Mouse (Mus musculus): ENCODE data around the gene Gm5926.
"Not testable (repeated sequence)": the region's sequence is repeated elsewhere in the genome, so short reads cannot be mapped to it uniquely, and the experiment has no call there.

The Gm5926 gene

GRCm38 (mm10) chrX:32650416-32650815 is at the start of gene Gm5926:
Gm5926 (plus strand) TSS chrX:32650716.
- not testable (repeated sequence) for DNase-seq (ENCODE audit: extremely low read depth, low read depth)

GRCm38 (mm10) chrX:32601008-32601407 is 49.5 kb upstream of the Gm5926 start:
- DNase-seq (ENCODE audit: extremely low read depth, low read depth), result not testable (repeated sequence)

- not testable (repeated sequence) for DNase-seq (ENCODE audit: extremely low read depth, low read depth)
These were observed 49.1 kb upstream of the Gm5926 start for GRCm38 (mm10) chrX:32601425-32601824.

Data from MEL-GATA-1-ER (cell line).